Mouse (Mus musculus): Measurements from ENCODE around the gene Ptprb.

DNA sequence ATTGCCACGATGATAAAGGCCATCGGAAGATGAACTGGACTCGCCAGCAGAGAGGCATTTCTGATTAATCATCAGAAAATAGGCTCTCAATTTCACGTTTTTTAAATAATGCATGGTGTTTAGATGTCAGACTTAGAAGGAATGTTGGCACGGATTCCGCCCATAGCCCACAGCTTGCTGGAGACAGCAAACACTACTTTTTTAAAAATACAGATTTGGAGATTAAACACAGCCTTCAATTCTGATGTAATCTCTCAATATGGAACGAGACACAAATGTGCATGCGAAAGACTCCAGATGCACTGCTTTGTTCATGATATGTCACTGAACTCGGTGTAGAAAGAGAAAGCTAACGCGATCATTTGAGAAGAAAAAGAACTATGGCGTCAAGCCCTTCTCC lies 160.1 kb downstream of the Ptprb start:
- TF ChIP-seq CTCF (IDR thresholded peaks at IDR 0.05; ENCODE audit: low read depth) (no peak), EP300 (optimal IDR thresholded peaks at IDR 0.05) (no peak)

Data from stomach, postnatal 0 days (tissue).